Mouse (Mus musculus): ENCODE measurements around the gene Cdipt. TPM values are rescaled to one million over a fixed set of nuclear protein-coding genes. Genes with fewer than 3 reads are reported as not detected.
A peak's percentile ranks its signal among the peaks of the same experiment; 100 is the strongest.

Gene Cdipt
- polyA plus RNA-seq, 2 experiments: 84.8 to 123 TPM

DNA sequence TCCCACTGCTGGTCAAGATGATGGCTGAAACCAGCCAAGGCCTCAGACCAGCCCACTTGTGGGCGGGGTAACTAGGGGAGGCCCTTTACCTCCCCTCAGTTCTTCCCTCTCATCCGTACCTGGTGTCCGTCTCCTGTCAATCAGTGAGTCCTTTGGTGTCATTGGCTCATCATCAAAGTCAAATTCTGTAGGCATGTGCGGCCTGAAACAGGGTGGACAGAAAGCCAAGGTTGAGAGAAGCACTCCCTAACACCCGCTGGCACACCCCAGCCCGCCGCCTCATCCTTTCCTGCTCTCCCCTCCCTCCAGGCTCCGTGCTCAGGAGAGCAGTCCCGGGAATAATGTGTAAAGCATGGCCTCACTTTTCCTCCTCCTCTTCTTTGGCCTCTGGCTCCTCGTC lies 40.4 kb downstream of the Cdipt start:
- no peak for TF ChIP-seq POLR2A (IDR thresholded peaks at IDR 0.05; ENCODE audit: borderline replicate concordance, extremely low read depth, insufficient read depth, insufficient read length)
- peak overlapping the region; percentile 80 for H3K9ac ChIP-seq (ENCODE audit: low read depth, low read length, severe bottlenecking)
- H3K4me1 ChIP-seq (ENCODE audit: control insufficient read depth, insufficient read depth, low read length): peaks cover 37% of the 10 kb centered on the region
- WGBS: 2% methylated on average over 10 of the region's 10 CpGs
- H3K4me3 ChIP-seq (replicated peaks; ENCODE audit: low read length): peak overlapping the region; percentile 75
- ATAC-seq (ENCODE audit: low FRiP score, low read depth) (no peak), DNase-seq (ENCODE audit: low spot score) (peak; percentile 47)
- no peaks in the 10 kb centered on the region for H3K27me3 ChIP-seq (ENCODE audit: control insufficient read depth, insufficient read depth, low read length)
- no peaks in the 10 kb centered on the region for H3K9me3 ChIP-seq (ENCODE audit: control insufficient read depth, low read length)
- peaks cover 35% of the 10 kb centered on the region for H3K36me3 ChIP-seq (ENCODE audit: control insufficient read depth, insufficient read depth, low read length)
- peak overlapping the region; percentile 90 for H3K4me2 ChIP-seq (replicated peaks; ENCODE audit: low read depth, low read length, severe bottlenecking)
- peak overlapping the region; percentile 93 for H3K27ac ChIP-seq (replicated peaks; ENCODE audit: low read depth, low read length)

- Histone ChIP-seq H3K9me3 (ENCODE audit: control insufficient read depth, low read length) (no peaks in the 10 kb centered on the region), H3K27ac (replicated peaks; ENCODE audit: low read depth, low read length) (peak within 1 kb of the TSS; percentile 93), H3K4me3 (replicated peaks; ENCODE audit: low read length) (peak within 1 kb of the TSS; percentile 75), H3K4me2 (replicated peaks; ENCODE audit: low read depth, low read length, severe bottlenecking) (peak within 1 kb of the TSS; percentile 90), H3K4me1 (ENCODE audit: control insufficient read depth, insufficient read depth, low read length) (peaks cover 37% of the 10 kb centered on the region), H3K9ac (ENCODE audit: low read depth, low read length, severe bottlenecking) (peak within 1 kb of the TSS; percentile 80), H3K36me3 (ENCODE audit: control insufficient read depth, insufficient read depth, low read length) (peaks cover 35% of the 10 kb centered on the region), H3K27me3 (ENCODE audit: control insufficient read depth, insufficient read depth, low read length) (no peaks in the 10 kb centered on the region)
- DNase-seq (ENCODE audit: low spot score): no peak
- TF ChIP-seq POLR2A (IDR thresholded peaks at IDR 0.05; ENCODE audit: borderline replicate concordance, extremely low read depth, insufficient read depth, insufficient read length): no peak
- no peak for ATAC-seq (ENCODE audit: low FRiP score, low read depth)
These were observed 40.6 kb downstream of the Cdipt start, which contains the start of gene Pagr1b for GRCm38 (mm10) chr7:127016481-127016485. Pagr1b (minus strand) TSS chr7:127016484.

DNA sequence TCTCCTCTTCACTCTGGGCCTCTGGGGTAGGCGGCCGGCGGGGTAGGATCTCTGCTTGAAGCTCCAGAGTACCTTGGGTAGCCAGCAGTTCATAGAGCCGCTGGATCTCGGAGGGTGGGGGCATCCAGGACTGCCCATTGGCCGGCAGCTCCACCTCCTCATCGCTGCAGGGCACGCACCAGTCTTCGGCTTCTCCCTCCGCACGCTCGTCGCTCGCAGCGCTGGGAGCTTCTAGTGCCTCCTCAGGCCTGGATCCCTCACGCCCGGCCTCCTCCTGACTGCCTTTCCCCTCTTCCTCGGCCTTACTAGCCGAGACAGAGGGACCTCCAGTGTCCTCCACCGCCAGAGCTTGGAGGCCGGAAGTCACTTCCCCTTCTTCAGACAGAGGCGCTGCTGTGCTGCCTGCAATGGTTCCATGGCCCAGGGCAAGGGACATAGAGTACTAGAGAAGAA lies 40.8 kb downstream of the Cdipt start:
- peak; percentile 25 for ATAC-seq (ENCODE audit: low FRiP score, low read depth)
- DNase-seq (ENCODE audit: low spot score): peak; percentile 23
- Histone ChIP-seq H3K36me3 (ENCODE audit: control insufficient read depth, insufficient read depth, low read length) (peaks cover 35% of the 10 kb centered on the region), H3K27me3 (ENCODE audit: control insufficient read depth, insufficient read depth, low read length) (no peaks in the 10 kb centered on the region), H3K9ac (ENCODE audit: low read depth, low read length, severe bottlenecking) (peak overlapping the region; percentile 80), H3K27ac (replicated peaks; ENCODE audit: low read depth, low read length) (peak overlapping the region; percentile 93), H3K4me2 (replicated peaks; ENCODE audit: low read depth, low read length, severe bottlenecking) (peak overlapping the region; percentile 90), H3K9me3 (ENCODE audit: control insufficient read depth, low read length) (no peaks in the 10 kb centered on the region), H3K4me3 (replicated peaks; ENCODE audit: low read length) (peak overlapping the region; percentile 75), H3K4me1 (ENCODE audit: control insufficient read depth, insufficient read depth, low read length) (peaks cover 38% of the 10 kb centered on the region)
- 0 out of 2 replicates have a peak, but pooled peaks have one; percentile 9 for TF ChIP-seq POLR2A (IDR thresholded peaks at IDR 0.05; ENCODE audit: borderline replicate concordance, extremely low read depth, insufficient read depth, insufficient read length)
- 1% methylated on average over 21 of the region's 22 CpGs for WGBS

- Histone ChIP-seq H3K9ac (ENCODE audit: low read depth, low read length, severe bottlenecking) (peak within 1 kb of the TSS; percentile 80), H3K4me1 (ENCODE audit: control insufficient read depth, insufficient read depth, low read length) (peaks cover 42% of the 10 kb centered on the region)
- 3% methylated on average over 39 of the region's 39 CpGs for WGBS
These were observed 41.5 kb downstream of the Cdipt start, which contains the start of gene Pagr1a for GRCm38 (mm10) chr7:127016971-127017949. Pagr1a (minus strand) TSS chr7:127017352.

DNA sequence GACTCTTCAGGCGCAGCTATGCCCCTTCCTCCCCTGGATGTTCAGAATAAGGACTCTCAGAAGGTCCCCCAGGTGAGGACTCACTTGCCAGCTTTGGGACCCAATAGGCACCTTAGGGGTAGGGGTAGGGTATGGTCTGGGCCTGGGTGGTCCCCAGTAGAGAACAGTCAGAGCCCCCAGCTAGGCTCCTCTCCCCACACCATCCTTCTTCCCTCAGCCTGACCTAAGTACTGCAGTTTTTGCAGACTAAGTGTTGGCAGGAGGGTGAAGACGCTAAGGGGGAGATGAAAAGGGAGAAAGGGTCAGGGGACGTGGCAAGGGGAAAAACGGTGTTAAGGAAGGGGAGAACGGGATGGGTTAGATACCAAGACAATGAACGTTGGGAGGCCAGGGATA lies 42.2 kb downstream of the Cdipt start:
- Histone ChIP-seq H3K9ac (ENCODE audit: low read depth, low read length, severe bottlenecking) (peak overlapping the region; percentile 22), H3K4me3 (replicated peaks; ENCODE audit: low read length) (peak overlapping the region; percentile 75), H3K27me3 (ENCODE audit: control insufficient read depth, insufficient read depth, low read length) (no peaks in the 10 kb centered on the region), H3K27ac (replicated peaks; ENCODE audit: low read depth, low read length) (peak overlapping the region; percentile 61), H3K4me2 (replicated peaks; ENCODE audit: low read depth, low read length, severe bottlenecking) (peak overlapping the region; percentile 24), H3K9me3 (ENCODE audit: control insufficient read depth, low read length) (no peaks in the 10 kb centered on the region), H3K36me3 (ENCODE audit: control insufficient read depth, insufficient read depth, low read length) (peaks cover 43% of the 10 kb centered on the region), H3K4me1 (ENCODE audit: control insufficient read depth, insufficient read depth, low read length) (peaks cover 47% of the 10 kb centered on the region)
- TF ChIP-seq POLR2A (IDR thresholded peaks at IDR 0.05; ENCODE audit: borderline replicate concordance, extremely low read depth, insufficient read depth, insufficient read length): no peak
- WGBS: 55% methylated on average over 6 of the region's 6 CpGs
- DNase-seq (ENCODE audit: low spot score) (no peak), ATAC-seq (ENCODE audit: low FRiP score, low read depth) (no peak)

More at GRCm38 (mm10) chr7:127016971-127017949, 41.5 kb downstream of the Cdipt start, which contains the start of gene Pagr1a:
- H3K27ac ChIP-seq (replicated peaks; ENCODE audit: low read depth, low read length): peak within 1 kb of the TSS; percentile 93
- H3K27me3 ChIP-seq (ENCODE audit: control insufficient read depth, insufficient read depth, low read length): no peaks in the 10 kb centered on the region
- peaks cover 42% of the 10 kb centered on the region for H3K36me3 ChIP-seq (ENCODE audit: control insufficient read depth, insufficient read depth, low read length)
- peak within 1 kb of the TSS; percentile 90 for H3K4me2 ChIP-seq (replicated peaks; ENCODE audit: low read depth, low read length, severe bottlenecking)
- ATAC-seq (ENCODE audit: low FRiP score, low read depth) (peak; percentile 85), DNase-seq (ENCODE audit: low spot score) (peak; percentile 100)
- peak within 1 kb of the TSS; percentile 75 for H3K4me3 ChIP-seq (replicated peaks; ENCODE audit: low read length)
- TF ChIP-seq POLR2A (IDR thresholded peaks at IDR 0.05; ENCODE audit: borderline replicate concordance, extremely low read depth, insufficient read depth, insufficient read length): peak; percentile 20; the same call in 1 of the 2 replicates
- no peaks in the 10 kb centered on the region for H3K9me3 ChIP-seq (ENCODE audit: control insufficient read depth, low read length)
